Mouse (Mus musculus): ENCODE measurements around the gene Pex5.

DNA sequence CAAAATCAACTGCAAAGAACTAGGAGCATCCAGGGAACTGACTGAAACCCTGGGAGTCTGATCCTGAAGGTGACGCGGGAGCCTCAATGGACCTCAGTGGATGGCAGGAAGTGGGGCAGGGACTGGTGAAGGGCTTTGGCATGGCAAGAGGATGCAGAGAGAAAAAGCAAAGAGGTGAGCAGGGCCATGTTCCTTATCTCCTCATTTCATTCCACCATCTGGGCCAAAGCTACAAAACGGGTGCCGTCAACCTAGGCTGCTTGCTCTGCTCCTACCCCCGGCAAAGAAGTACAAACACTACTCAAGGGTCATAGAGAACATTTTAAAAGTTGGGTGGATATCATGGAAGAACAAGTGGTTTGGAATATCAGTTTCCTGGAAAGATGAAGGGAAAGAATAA, 38.6 kb downstream of the Pex5 start:
- TF ChIP-seq TAL1 (IDR thresholded peaks at IDR 0.05; ENCODE audit: low read length) (no peak), GATA1 (IDR thresholded peaks at IDR 0.05; ENCODE audit: low read length) (no peak)

All from erythroblast, embryonic 14.5 days (primary cell).